Mouse (Mus musculus) midbrain, embryonic 11.5 days (tissue): ENCODE data around the gene Jarid2. TPM values are rescaled to one million over a fixed set of nuclear protein-coding genes. Genes with fewer than 3 reads are reported as not detected.
A peak's percentile ranks its signal among the peaks of the same experiment; 100 is the strongest.
"Not testable (repeated sequence)": the region's sequence is repeated elsewhere in the genome, so short reads cannot be mapped to it uniquely, and the experiment has no call there.

ENCODE experiments used
- ATAC-seq: fragments of 200-750 bp; cut with Nextera tagmentation; 2 replicates; pipeline ENCODE4 v1.8.0; 2017; ENCODE audit warnings: moderate TSS enrichment, moderate library complexity; ENCODE audit not compliant: low FRiP score
- DNase-seq: peaks from one replicate; pipeline ENCODE4 v3.0.0; 2015; ENCODE audit warnings: low spot score; ENCODE audit errors: missing footprints
- H3K27ac ChIP-seq: fragments of 300-500 bp; sonication (generic); 2 replicates; pipeline ENCODE4 v1.5.1; 2014; ENCODE audit warnings: low read depth, low read length
- H3K27me3 ChIP-seq: fragments of 300-500 bp; sonication (generic); 2 replicates; pipeline ENCODE4 v1.6.1; 2014; ENCODE audit warnings: mild to moderate bottlenecking, low read length, moderate library complexity, mixed read lengths; ENCODE audit not compliant: control insufficient read depth, insufficient read depth
- H3K36me3 ChIP-seq: fragments of 300-500 bp; sonication (generic); 2 replicates; pipeline ENCODE4 v1.6.1; 2014; ENCODE audit warnings: mild to moderate bottlenecking, low read length, moderate library complexity, mixed read lengths; ENCODE audit not compliant: control insufficient read depth, insufficient read depth
- H3K4me1 ChIP-seq: fragments of 300-500 bp; sonication (generic); 2 replicates; pipeline ENCODE4 v1.6.1; 2014; ENCODE audit warnings: low read length; ENCODE audit not compliant: control insufficient read depth, insufficient read depth
- H3K4me2 ChIP-seq: fragments of 300-500 bp; sonication (generic); 2 replicates; pipeline ENCODE4 v1.6.1; 2014; ENCODE audit warnings: mild to moderate bottlenecking, moderate library complexity
- H3K4me3 ChIP-seq: fragments of 300-500 bp; sonication (generic); 2 replicates; pipeline ENCODE4 v1.5.1; 2014; ENCODE audit warnings: low read depth, low read length
- H3K9ac ChIP-seq: fragments of 300-500 bp; sonication (generic); 2 replicates; pipeline ENCODE4 v1.6.1; 2014; ENCODE audit warnings: low read length
- H3K9me3 ChIP-seq: fragments of 300-500 bp; sonication (generic); 2 replicates; pipeline ENCODE4 v1.6.1; 2016; ENCODE audit warnings: low read length; ENCODE audit not compliant: control insufficient read depth
- WGBS: fragments of 180-500 bp; shearing (Covaris S2); extraction: QIAGEN DNeasy Blood & Tissue Kit; methylation state at CpG from one replicate; pipeline ENCODE4 v1.1.7; 2014; 5-methylcytosine and 5-hydroxymethylcytosine counted together
- polyA plus RNA-seq: library from polyadenylated mRNA; unstranded; fragments of >200 nt; fragmentation: Nextera tagmentation; extraction: Ambion mirVana; gene quantifications from 2 replicates; pipeline ENCODE4 v1.2.1, GENCODE M21; 2014

Jarid2 gene
- polyA plus RNA-seq, 1 experiment from 2014 or later = 37.4 TPM

GRCm38 (mm10) chr13:44707176-44707575 lies 22.1 kb upstream of the Jarid2 start:
- Histone ChIP-seq H3K27ac (no peak overlapping the region), H3K36me3 (no peaks in the 10 kb centered on the region), H3K9ac (no peak overlapping the region), H3K9me3 (no peaks in the 10 kb centered on the region), H3K27me3 (no peaks in the 10 kb centered on the region), H3K4me3 (no peak overlapping the region), H3K4me1 (0 out of 2 replicates have a peak, but pooled peaks cover 2% of the 10 kb centered on the region), H3K4me2 (no peak overlapping the region)
- DNase-seq (peak; percentile 69), ATAC-seq (no peak)
- 78% methylated on average over 5 of the region's 5 CpGs for WGBS

GRCm38 (mm10) chr13:44708336-44709017 lies 20.8 kb upstream of the Jarid2 start:
- H3K9me3 ChIP-seq = no peaks in the 10 kb centered on the region
- H3K4me1 ChIP-seq = 0 out of 2 replicates have a peak, but pooled peaks cover 2% of the 10 kb centered on the region
- ATAC-seq = no peak
- no peak for DNase-seq
- WGBS = 94% methylated on average over 14 of the region's 14 CpGs
- no peak overlapping the region for H3K9ac ChIP-seq
- H3K27ac ChIP-seq = no peak overlapping the region
- H3K4me3 ChIP-seq = no peak overlapping the region
- H3K36me3 ChIP-seq = no peaks in the 10 kb centered on the region
- no peaks in the 10 kb centered on the region for H3K27me3 ChIP-seq
- no peak overlapping the region for H3K4me2 ChIP-seq

- H3K27me3 ChIP-seq = no peaks in the 10 kb centered on the region
- ATAC-seq = no peak
- H3K4me2 ChIP-seq = no peak overlapping the region
These were observed 19.4 kb upstream of the Jarid2 start for GRCm38 (mm10) chr13:44709747-44710480.

GRCm38 (mm10) chr13:44711062-44711461 lies 18.2 kb upstream of the Jarid2 start:
- ATAC-seq = no peak
- 72% methylated on average over 5 of the region's 5 CpGs for WGBS

More at GRCm38 (mm10) chr13:44709747-44710480, 19.4 kb upstream of the Jarid2 start:
- peak; percentile 31 for DNase-seq
- Histone ChIP-seq H3K27ac (no peak overlapping the region), H3K4me1 (0 out of 2 replicates have a peak, but pooled peaks cover 2% of the 10 kb centered on the region), H3K4me3 (no peak overlapping the region), H3K36me3 (no peaks in the 10 kb centered on the region), H3K9ac (no peak overlapping the region), H3K9me3 (no peaks in the 10 kb centered on the region)
- 77% methylated on average over 8 of the region's 8 CpGs for WGBS

GRCm38 (mm10) chr13:44711882-44712281 lies 17.4 kb upstream of the Jarid2 start:
- Histone ChIP-seq H3K4me1 (peaks cover 2% of the 10 kb centered on the region; the same call in 1 of the 2 replicates), H3K9ac (no peak overlapping the region), H3K27me3 (no peaks in the 10 kb centered on the region), H3K36me3 (no peaks in the 10 kb centered on the region), H3K4me3 (no peak overlapping the region), H3K27ac (no peak overlapping the region), H3K4me2 (no peak overlapping the region), H3K9me3 (no peaks in the 10 kb centered on the region)
- DNase-seq (peak; percentile 74), ATAC-seq (no peak)
- 52% methylated on average over 1 of the region's 1 CpGs for WGBS

More at GRCm38 (mm10) chr13:44711062-44711461, 18.2 kb upstream of the Jarid2 start:
- Histone ChIP-seq H3K27ac (no peak overlapping the region), H3K4me1 (peaks cover 2% of the 10 kb centered on the region; the same call in 1 of the 2 replicates), H3K4me3 (no peak overlapping the region), H3K9me3 (no peaks in the 10 kb centered on the region), H3K36me3 (no peaks in the 10 kb centered on the region), H3K9ac (no peak overlapping the region), H3K4me2 (no peak overlapping the region), H3K27me3 (no peaks in the 10 kb centered on the region)
- no peak for DNase-seq

GRCm38 (mm10) chr13:44715187-44715885 lies 13.9 kb upstream of the Jarid2 start:
- no peak overlapping the region; the same call in 1 of the 2 replicates for H3K27ac ChIP-seq
- DNase-seq (peak; percentile 84), ATAC-seq (peak; percentile 54; the same call in 1 of the 2 replicates)
- H3K36me3 ChIP-seq = no peaks in the 10 kb centered on the region
- H3K9ac ChIP-seq = no peak overlapping the region
- no peaks in the 10 kb centered on the region for H3K27me3 ChIP-seq
- H3K4me2 ChIP-seq = no peak overlapping the region
- 28% methylated on average over 10 of the region's 10 CpGs for WGBS
- peaks cover 2% of the 10 kb centered on the region; the same call in 1 of the 2 replicates for H3K4me1 ChIP-seq
- no peaks in the 10 kb centered on the region for H3K9me3 ChIP-seq
- no peak overlapping the region for H3K4me3 ChIP-seq

- WGBS = 95% methylated on average over 9 of the region's 9 CpGs
- H3K4me3 ChIP-seq = no peak overlapping the region
- ATAC-seq (no peak), DNase-seq (no peak)
- no peaks in the 10 kb centered on the region for H3K9me3 ChIP-seq
- no peaks in the 10 kb centered on the region for H3K27me3 ChIP-seq
- H3K4me1 ChIP-seq = no peaks in the 10 kb centered on the region; the same call in 1 of the 2 replicates
- no peak overlapping the region for H3K27ac ChIP-seq
- no peaks in the 10 kb centered on the region for H3K36me3 ChIP-seq
- H3K4me2 ChIP-seq = no peak overlapping the region
- no peak overlapping the region for H3K9ac ChIP-seq
These were observed 11.4 kb upstream of the Jarid2 start for GRCm38 (mm10) chr13:44717838-44718237.

- H3K27ac ChIP-seq, ATAC-seq: not testable (repeated sequence)
- WGBS = 93% methylated on average over 5 of the region's 5 CpGs
These were observed 10.8 kb upstream of the Jarid2 start for GRCm38 (mm10) chr13:44718465-44718864.

More at GRCm38 (mm10) chr13:44718465-44718864, 10.8 kb upstream of the Jarid2 start:
- not testable (repeated sequence) for H3K4me1 ChIP-seq, H3K4me3 ChIP-seq, DNase-seq, H3K9me3 ChIP-seq, H3K9ac ChIP-seq, H3K36me3 ChIP-seq, H3K4me2 ChIP-seq, H3K27me3 ChIP-seq
